Mouse (Mus musculus) lung, postnatal 0 days (tissue): ENCODE measurements at regions not wholly inside any gene's neighbourhood (a gene's known extent, or its start where the extent isn't known, plus 50 kb on each side); places are given as distances from the start of the nearest gene placed in this dataset.

Source experiments
- CTCF ChIP-seq: IDR thresholded peaks from 2 replicates; pipeline ENCODE4 v1.5.1; 2016; ENCODE audit warnings: antibody characterized with exemption, mild to moderate bottlenecking
- EP300 ChIP-seq: IDR thresholded peaks from 2 replicates; pipeline ENCODE4 v1.6.1; 2016; ENCODE audit warnings: antibody characterized with exemption, mild to moderate bottlenecking, control low read depth

- TF ChIP-seq CTCF (no peak), EP300 (no peak)
Measured at GRCm38 (mm10) chr2:75245662-75246061, 413.4 kb upstream of the Hnrnpa3 start.
